Mouse (Mus musculus): ENCODE measurements around the gene Disc1.

DNA sequence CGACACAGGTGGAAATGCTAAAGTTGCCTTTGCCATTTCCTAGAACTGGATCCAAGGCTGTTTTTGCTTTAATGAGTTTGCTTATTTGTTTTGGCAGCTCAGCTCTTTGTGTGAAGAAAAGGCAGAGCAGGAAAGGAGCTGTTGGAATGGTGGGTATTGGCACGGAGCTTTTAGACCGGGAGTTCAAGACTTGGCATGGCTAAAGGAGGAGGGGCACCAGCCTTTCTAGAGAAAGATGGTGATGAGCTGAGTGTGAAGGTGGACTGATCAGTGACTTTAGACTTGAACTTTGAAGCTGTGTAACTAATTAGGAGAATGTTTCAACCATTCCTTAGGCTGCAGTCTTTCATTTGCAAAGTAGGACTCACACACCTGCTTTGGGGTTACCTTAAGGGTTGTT is 59.8 kb downstream of the Disc1 start:
- TF ChIP-seq CTCF (IDR thresholded peaks at IDR 0.05): no peak
- no peak for TF ChIP-seq POLR2A (IDR thresholded peaks at IDR 0.05; ENCODE audit: insufficient read depth, low read depth, low read length)

Measured in heart, adult 2 months (tissue).